Mouse (Mus musculus): ENCODE data around the gene Rpl18a. TPM values are rescaled to one million over a fixed set of nuclear protein-coding genes. Genes with fewer than 3 reads are reported as not detected.

Gene Rpl18a
- total and polyA plus RNA-seq, 2 experiments = 318 to 2,350 TPM

DNA sequence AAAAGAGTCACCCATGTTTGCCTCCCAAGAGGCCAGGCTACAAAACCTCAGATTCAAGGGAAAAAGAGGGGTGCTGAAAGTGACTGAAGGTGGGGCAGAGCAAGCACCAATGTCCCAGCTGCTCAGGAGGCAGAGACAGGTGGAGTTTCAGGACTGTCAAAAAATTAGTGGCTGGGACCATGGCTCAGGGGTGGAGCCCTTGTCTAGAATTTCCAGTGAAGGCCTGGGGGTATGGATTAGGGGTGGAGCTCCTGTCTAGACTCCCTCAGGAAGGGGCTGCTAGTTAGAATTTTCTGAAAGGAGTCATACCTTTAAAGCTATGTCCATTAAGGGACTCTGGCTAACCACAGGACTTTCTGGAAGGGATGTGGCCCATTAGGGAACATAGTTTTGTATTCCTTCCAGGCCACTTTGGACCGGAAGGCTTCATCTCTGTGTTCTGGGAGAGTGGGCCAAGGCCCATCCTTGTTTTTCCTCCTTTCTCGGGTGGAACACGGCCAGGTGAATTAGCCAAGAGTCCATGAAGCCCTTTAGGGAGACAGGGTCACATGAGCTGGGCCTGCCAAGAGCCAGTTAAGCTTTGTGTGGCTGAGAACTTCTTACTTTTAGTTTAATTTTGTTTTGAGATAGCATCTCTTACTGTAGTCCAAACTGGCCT lies 47.8 kb downstream of the Rpl18a start:
- Histone ChIP-seq H3K4me1 (ENCODE audit: control insufficient read depth, insufficient read depth, low read length) (no peaks in the 10 kb centered on the region), H3K4me3 (ENCODE audit: insufficient read depth, low read depth, low read length) (no peak overlapping the region), H3K79me2 (ENCODE audit: control insufficient read depth, insufficient read depth, low read length) (no peaks in the 10 kb centered on the region), H3K27ac (replicated peaks; ENCODE audit: insufficient read depth, low read depth, low read length) (no peak overlapping the region), H3K9ac (ENCODE audit: low read depth, low read length) (no peak overlapping the region), H3K36me3 (ENCODE audit: control insufficient read depth, insufficient read depth, low read length) (no peaks in the 10 kb centered on the region), H3K27me3 (ENCODE audit: control insufficient read depth, insufficient read depth, low read length) (no peaks in the 10 kb centered on the region)
- TF ChIP-seq CTCF (IDR thresholded peaks at IDR 0.05; ENCODE audit: low read depth, low read length) (no peak), POLR2A (IDR thresholded peaks at IDR 0.05; ENCODE audit: extremely low read depth, insufficient read depth, low read length) (no peak)
- DNase-seq (ENCODE audit: extremely low read depth, low read depth, low spot score) = no peak
- WGBS = 76% methylated on average over 3 of the region's 3 CpGs

DNA sequence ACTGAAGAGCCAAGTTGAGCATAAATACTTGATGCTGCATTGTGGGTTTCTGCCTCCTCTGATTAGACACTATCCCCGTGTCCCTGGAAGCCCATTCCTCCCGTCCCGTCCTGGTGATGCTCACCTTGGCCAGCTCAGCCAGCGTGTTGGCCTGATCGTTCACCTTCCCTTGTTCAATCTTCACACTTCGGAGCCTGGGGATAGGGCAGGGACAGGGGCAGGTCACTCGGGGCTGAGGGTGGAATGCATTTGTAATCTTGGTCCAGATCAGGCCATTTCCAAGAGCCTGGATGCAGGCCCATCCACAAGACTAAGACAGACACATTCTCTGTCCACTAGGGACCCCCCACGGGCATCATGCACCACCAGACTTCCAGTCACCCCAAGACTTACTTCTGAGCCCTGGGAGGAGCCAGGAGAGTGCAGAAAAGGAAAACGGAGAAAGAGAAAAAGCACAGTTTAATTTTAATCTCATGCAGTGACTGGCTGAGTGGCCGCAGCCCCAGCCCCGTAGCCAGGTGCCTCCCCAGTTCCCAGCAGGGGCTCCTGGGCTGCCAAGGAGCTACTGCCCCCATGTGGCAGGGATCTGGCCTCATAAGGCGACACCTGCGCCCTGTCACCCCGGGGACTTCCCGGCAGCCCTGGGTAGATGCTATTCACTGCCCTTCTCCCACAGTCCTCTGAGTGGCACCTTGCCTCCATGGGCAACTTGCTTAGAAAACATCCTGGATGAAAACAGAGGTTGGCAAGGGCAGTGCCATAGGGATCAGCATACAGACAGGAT lies 50.6 kb downstream of the Rpl18a start:
- no peaks in the 10 kb centered on the region for H3K4me1 ChIP-seq (ENCODE audit: control insufficient read depth, insufficient read depth, low read length)
- H3K27ac ChIP-seq (replicated peaks; ENCODE audit: insufficient read depth, low read depth, low read length) = no peak overlapping the region

DNA sequence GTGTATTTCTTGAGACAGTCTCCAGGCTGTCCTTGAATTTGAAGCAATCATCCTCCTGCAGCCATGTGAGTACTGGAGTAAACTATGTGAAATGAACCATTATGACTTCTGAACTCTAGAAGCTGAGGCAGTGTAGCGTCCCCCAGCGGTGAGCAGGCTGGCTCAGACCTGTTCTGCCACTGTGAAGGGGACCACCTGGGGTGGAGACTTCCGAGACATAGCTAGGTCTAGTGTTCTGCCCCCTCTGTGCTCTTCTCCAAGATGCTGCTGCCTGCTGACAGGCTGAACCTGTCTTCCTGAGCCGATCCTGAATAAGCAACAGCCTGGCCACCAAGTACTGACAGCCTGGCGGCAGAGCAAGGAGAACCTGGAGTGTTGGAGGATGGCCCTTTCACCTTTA lies 52.1 kb downstream of the Rpl18a start:
- TF ChIP-seq POLR2A (IDR thresholded peaks at IDR 0.05; ENCODE audit: extremely low read depth, insufficient read depth, low read length) = no peak
- TF ChIP-seq CTCF (IDR thresholded peaks at IDR 0.05; ENCODE audit: low read depth, low read length) = no peak
- Histone ChIP-seq H3K79me2 (ENCODE audit: control insufficient read depth, insufficient read depth, low read length) (no peaks in the 10 kb centered on the region), H3K27ac (replicated peaks; ENCODE audit: insufficient read depth, low read depth, low read length) (no peak overlapping the region), H3K36me3 (ENCODE audit: control insufficient read depth, insufficient read depth, low read length) (no peaks in the 10 kb centered on the region), H3K27me3 (ENCODE audit: control insufficient read depth, insufficient read depth, low read length) (no peaks in the 10 kb centered on the region), H3K9ac (ENCODE audit: low read depth, low read length) (no peak overlapping the region), H3K4me3 (ENCODE audit: insufficient read depth, low read depth, low read length) (no peak overlapping the region), H3K4me1 (ENCODE audit: control insufficient read depth, insufficient read depth, low read length) (peaks cover 6% of the 10 kb centered on the region)
- WGBS = 65% methylated on average over 5 of the region's 5 CpGs
- no peak for DNase-seq (ENCODE audit: extremely low read depth, low read depth, low spot score)

More for the DNA sequence above, 50.6 kb downstream of the Rpl18a start:
- Histone ChIP-seq H3K27me3 (ENCODE audit: control insufficient read depth, insufficient read depth, low read length) (no peaks in the 10 kb centered on the region), H3K36me3 (ENCODE audit: control insufficient read depth, insufficient read depth, low read length) (no peaks in the 10 kb centered on the region), H3K4me3 (ENCODE audit: insufficient read depth, low read depth, low read length) (no peak overlapping the region), H3K9ac (ENCODE audit: low read depth, low read length) (no peak overlapping the region), H3K79me2 (ENCODE audit: control insufficient read depth, insufficient read depth, low read length) (no peaks in the 10 kb centered on the region)
- no peak for DNase-seq (ENCODE audit: extremely low read depth, low read depth, low spot score)
- TF ChIP-seq POLR2A (IDR thresholded peaks at IDR 0.05; ENCODE audit: extremely low read depth, insufficient read depth, low read length) (no peak), CTCF (IDR thresholded peaks at IDR 0.05; ENCODE audit: low read depth, low read length) (peak; percentile 24; the same call in 1 of the 2 replicates)
- WGBS = 67% methylated on average over 15 of the region's 15 CpGs

Other genes with a start within 250 kb of the Rpl18a start
- 39.1 and 42.6 TPM in 2 replicates for gene Pgpep1, start 237.0 kb downstream of the Rpl18a start, total RNA-seq (2014; rRNA removed)
- 91.3 and 117 TPM in 2 replicates for gene Pgpep1, start 237.0 kb downstream of the Rpl18a start, polyA plus RNA-seq (2012; rRNA removed)
- gene Lsm4, start 224.2 kb downstream of the Rpl18a start, total RNA-seq (2014; rRNA removed) = 30.8 and 35.4 TPM in 2 replicates
- 35.4 and 51.8 TPM in 2 replicates for gene Lsm4, start 224.2 kb downstream of the Rpl18a start, polyA plus RNA-seq (2012; rRNA removed)
- gene Jund, start 198.5 kb downstream of the Rpl18a start, total RNA-seq (2014; rRNA removed) = 26.6 and 36.6 TPM in 2 replicates
- 111 and 120 TPM in 2 replicates for gene Jund, start 198.5 kb downstream of the Rpl18a start, polyA plus RNA-seq (2012; rRNA removed)
- not detected in 2 replicates for gene Iqcn, start 194.0 kb downstream of the Rpl18a start, total RNA-seq (2014; rRNA removed)
- not detected in 2 replicates for gene Iqcn, start 194.0 kb downstream of the Rpl18a start, polyA plus RNA-seq (2012; rRNA removed)
- gene Gm3336, start 178.9 kb downstream of the Rpl18a start, total RNA-seq (2014; rRNA removed) = 0.28 and 0.54 TPM in 2 replicates
- gene Gm3336, start 178.9 kb downstream of the Rpl18a start, polyA plus RNA-seq (2012; rRNA removed) = 0.11 and 1.0 TPM in 2 replicates
- 10.6 and 16.3 TPM in 2 replicates for gene Pde4c, start 173.7 kb downstream of the Rpl18a start, total RNA-seq (2014; rRNA removed)
- 26.5 and 28.0 TPM in 2 replicates for gene Pde4c, start 173.7 kb downstream of the Rpl18a start, polyA plus RNA-seq (2012; rRNA removed)
- gene Rab3a, start 142.7 kb downstream of the Rpl18a start, total RNA-seq (2014; rRNA removed) = 2.7 and 4.1 TPM in 2 replicates
- 10.4 and 11.9 TPM in 2 replicates for gene Rab3a, start 142.7 kb downstream of the Rpl18a start, polyA plus RNA-seq (2012; rRNA removed)
- gene Mpv17l2, start 136.5 kb downstream of the Rpl18a start, total RNA-seq (2014; rRNA removed) = 13.7 and 20.9 TPM in 2 replicates
- gene Mpv17l2, start 136.5 kb downstream of the Rpl18a start, polyA plus RNA-seq (2012; rRNA removed) = 33.9 and 39.3 TPM in 2 replicates
- gene Pik3r2, start 120.7 kb downstream of the Rpl18a start, total RNA-seq (2014; rRNA removed) = 7.7 and 10.9 TPM in 2 replicates
- 38.2 and 53.9 TPM in 2 replicates for gene Pik3r2, start 120.7 kb downstream of the Rpl18a start, polyA plus RNA-seq (2012; rRNA removed)
- gene Mast3, start 92.4 kb downstream of the Rpl18a start, total RNA-seq (2014; rRNA removed) = 14.8 and 16.7 TPM in 2 replicates
- 21.2 and 29.0 TPM in 2 replicates for gene Mast3, start 92.4 kb downstream of the Rpl18a start, polyA plus RNA-seq (2012; rRNA removed)
- 0.37 and 0.40 TPM in 2 replicates for gene Il12rb1, start 89.0 kb downstream of the Rpl18a start, total RNA-seq (2014; rRNA removed)
- gene Il12rb1, start 89.0 kb downstream of the Rpl18a start, polyA plus RNA-seq (2012; rRNA removed) = 0.34 and 0.60 TPM in 2 replicates
- gene Arrdc2, start 57.7 kb downstream of the Rpl18a start, total RNA-seq (2014; rRNA removed) = 15.6 and 33.8 TPM in 2 replicates
- gene Arrdc2, start 57.7 kb downstream of the Rpl18a start, polyA plus RNA-seq (2012; rRNA removed) = 25.7 and 29.5 TPM in 2 replicates
- 6.2 and 6.4 TPM in 2 replicates for gene Kcnn1, start 34.2 kb downstream of the Rpl18a start, total RNA-seq (2014; rRNA removed)
- gene Kcnn1, start 34.2 kb downstream of the Rpl18a start, polyA plus RNA-seq (2012; rRNA removed) = 8.4 and 10.6 TPM in 2 replicates
- gene Ccdc124, start 23.5 kb downstream of the Rpl18a start, total RNA-seq (2014; rRNA removed) = 17.2 and 22.1 TPM in 2 replicates
- gene Ccdc124, start 23.5 kb downstream of the Rpl18a start, polyA plus RNA-seq (2012; rRNA removed) = 34.0 and 34.4 TPM in 2 replicates
- not detected in 2 replicates for gene Slc5a5, start 4.7 kb downstream of the Rpl18a start, total RNA-seq (2014; rRNA removed)
- not detected in 2 replicates for gene Slc5a5, start 4.7 kb downstream of the Rpl18a start, polyA plus RNA-seq (2012; rRNA removed)
- gene Map1s, start 8.5 kb upstream of the Rpl18a start, total RNA-seq (2014; rRNA removed) = 1.8 and 3.0 TPM in 2 replicates
- gene Map1s, start 8.5 kb upstream of the Rpl18a start, polyA plus RNA-seq (2012; rRNA removed) = 4.6 and 8.7 TPM in 2 replicates